Mouse (Mus musculus) neural tube, embryonic 14.5 days (tissue): Measurements from ENCODE around the gene Plekhg1. TPM values are rescaled to one million over a fixed set of nuclear protein-coding genes. Genes with fewer than 3 reads are reported as not detected.
A peak's percentile ranks its signal among the peaks of the same experiment; 100 is the strongest.

Experiments used
- ATAC-seq: fragments of 200-750 bp; cut with Nextera tagmentation; 2 replicates; pipeline ENCODE4 v1.8.0; 2017; ENCODE audit warnings: low read depth, mild to moderate bottlenecking, moderate TSS enrichment, moderate library complexity
- H3K27ac ChIP-seq: fragments of 300-500 bp; sonication (generic); 2 replicates; pipeline ENCODE4 v1.5.1; 2014; ENCODE audit warnings: low read depth, mild to moderate bottlenecking, control low read depth, low read length, moderate library complexity, mixed read lengths
- H3K27me3 ChIP-seq: fragments of 300-500 bp; sonication (generic); 2 replicates; pipeline ENCODE4 v1.6.1; 2014; ENCODE audit warnings: low read length; ENCODE audit not compliant: control insufficient read depth, insufficient read depth
- H3K36me3 ChIP-seq: fragments of 300-500 bp; sonication (generic); 2 replicates; pipeline ENCODE4 v1.6.1; 2014; ENCODE audit warnings: low read length, mixed read lengths; ENCODE audit not compliant: control insufficient read depth, insufficient read depth
- H3K4me1 ChIP-seq: fragments of 300-500 bp; sonication (generic); 2 replicates; pipeline ENCODE4 v1.6.1; 2014; ENCODE audit warnings: low read length; ENCODE audit not compliant: control insufficient read depth, insufficient read depth
- H3K4me2 ChIP-seq: fragments of 300-500 bp; sonication (generic); 2 replicates; pipeline ENCODE4 v1.6.1; 2014; ENCODE audit warnings: mild to moderate bottlenecking, low read depth, low read length, control low read depth
- H3K4me3 ChIP-seq: fragments of 300-500 bp; sonication (generic); 2 replicates; pipeline ENCODE4 v1.5.1; 2014; ENCODE audit warnings: low read depth, low read length, control low read depth, mixed read lengths
- H3K9ac ChIP-seq: fragments of 300-500 bp; sonication (generic); replicated peaks from 2 replicates; pipeline ENCODE4 v1.6.1; 2014; ENCODE audit warnings: low read depth, mild to moderate bottlenecking, control low read depth, low read length, mixed read lengths
- H3K9me3 ChIP-seq: fragments of 300-500 bp; sonication (generic); 2 replicates; pipeline ENCODE4 v1.6.1; 2016; ENCODE audit warnings: low read length; ENCODE audit not compliant: control insufficient read depth
- WGBS: fragments of 180-500 bp; shearing (Covaris S2); extraction: QIAGEN DNeasy Blood & Tissue Kit; methylation state at CpG from one replicate; pipeline ENCODE4 v1.1.7; 2014; 5-methylcytosine and 5-hydroxymethylcytosine counted together
- polyA plus RNA-seq: library from polyadenylated mRNA; unstranded; fragments of >200 nt; fragmentation: Nextera tagmentation; extraction: Ambion mirVana; gene quantifications from 2 replicates; pipeline ENCODE4 v1.2.1, GENCODE M21; 2014

The Plekhg1 gene
- polyA plus RNA-seq, 1 experiment from 2014 or later: 4.4 TPM

DNA sequence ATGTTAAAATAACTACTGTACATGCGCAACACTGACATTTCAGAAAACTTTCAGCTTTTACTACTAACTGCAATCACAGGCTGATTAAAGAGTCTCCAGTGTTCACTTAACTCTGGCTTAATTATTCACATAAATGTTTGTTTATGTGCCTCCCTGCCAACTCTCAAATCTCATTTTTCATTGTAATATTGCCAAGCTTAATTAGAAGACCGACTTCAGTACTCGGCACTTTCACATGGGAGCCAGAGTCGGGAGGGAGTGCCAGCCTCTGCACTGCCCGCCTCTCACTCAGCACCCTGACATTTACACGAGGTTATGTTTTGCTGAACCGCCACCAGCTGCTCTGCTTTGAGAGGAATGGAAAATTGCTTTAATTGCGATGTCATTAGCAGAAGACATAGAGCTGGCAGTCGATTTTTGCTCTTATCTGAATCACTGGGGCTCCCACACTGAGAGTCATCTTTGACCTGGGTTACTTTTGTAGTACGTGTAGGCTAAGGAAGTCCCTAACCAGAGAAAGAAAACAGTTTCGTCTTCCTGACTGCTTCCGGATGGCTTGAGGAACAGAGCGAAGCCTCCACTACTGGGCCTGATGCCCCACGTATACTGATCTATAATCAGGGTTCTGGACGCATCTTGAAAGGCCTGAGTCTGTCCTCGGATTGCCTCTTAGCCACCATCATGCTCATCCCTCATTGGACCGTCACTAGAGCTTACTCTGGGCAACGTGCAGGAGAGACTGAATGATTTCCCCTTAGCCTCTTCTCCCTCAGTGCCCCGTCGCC is 180.4 kb downstream of the Plekhg1 start:
- Histone ChIP-seq H3K27me3 (no peaks in the 10 kb centered on the region), H3K27ac (no peak overlapping the region), H3K9ac (no peak overlapping the region), H3K4me2 (no peak overlapping the region), H3K4me1 (no peaks in the 10 kb centered on the region; the same call in 1 of the 2 replicates), H3K36me3 (no peaks in the 10 kb centered on the region), H3K4me3 (no peak overlapping the region), H3K9me3 (no peaks in the 10 kb centered on the region)
- WGBS: 63% methylated on average over 20 of the region's 20 CpGs
- peak; percentile 90 for ATAC-seq

DNA sequence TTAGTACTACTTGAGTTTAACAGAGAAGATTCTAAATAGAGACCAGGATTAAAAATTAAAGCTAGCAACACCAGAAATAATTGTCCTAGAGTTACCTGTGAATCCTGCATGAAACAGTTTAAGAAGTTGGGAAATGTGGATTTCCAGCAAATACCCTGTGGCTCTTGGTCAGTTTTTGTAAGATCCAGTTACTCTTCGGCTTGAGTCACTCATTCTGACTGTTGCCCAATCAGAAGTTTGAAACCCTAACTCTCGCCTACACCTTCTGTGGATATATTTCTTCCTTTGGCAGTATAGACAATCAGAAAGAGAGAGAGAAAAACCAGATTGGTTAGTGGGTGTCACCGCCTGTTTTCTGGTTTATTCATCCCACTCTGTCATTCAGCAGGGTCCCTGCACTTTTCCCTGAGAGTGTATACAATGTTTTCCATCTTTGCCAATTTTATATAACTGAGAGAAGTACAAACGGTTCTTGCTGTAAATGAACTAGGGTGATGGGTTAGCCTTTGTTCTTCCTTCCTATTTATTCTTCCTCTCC is 187.9 kb downstream of the Plekhg1 start:
- Histone ChIP-seq H3K9ac (no peak overlapping the region), H3K27ac (no peak overlapping the region), H3K4me3 (no peak overlapping the region), H3K9me3 (no peaks in the 10 kb centered on the region), H3K4me2 (no peak overlapping the region), H3K36me3 (no peaks in the 10 kb centered on the region), H3K4me1 (no peaks in the 10 kb centered on the region), H3K27me3 (no peaks in the 10 kb centered on the region)
- ATAC-seq: no peak
- WGBS: 80% methylated on average over 4 of the region's 4 CpGs

DNA sequence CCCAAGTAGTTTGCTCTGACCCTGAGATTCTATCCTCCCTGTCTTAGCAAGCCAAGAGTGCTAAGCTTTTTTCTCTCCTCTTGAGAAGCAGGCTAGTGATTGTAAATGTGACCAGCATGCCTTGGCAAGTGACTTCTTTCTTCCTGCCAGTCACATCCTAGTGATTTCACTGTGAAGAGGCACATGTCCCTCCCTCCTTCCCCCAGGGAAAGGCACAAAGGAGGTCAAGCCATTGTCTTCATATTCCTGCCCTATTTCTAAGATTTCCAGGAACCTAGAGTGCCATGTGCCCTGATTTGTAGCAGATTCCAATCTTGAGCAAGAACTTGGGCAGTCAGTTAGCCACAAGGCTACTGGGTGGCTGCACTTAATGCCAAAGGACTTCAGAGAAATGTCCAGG is 191.7 kb downstream of the Plekhg1 start:
- H3K9me3 ChIP-seq: no peaks in the 10 kb centered on the region
- no peak overlapping the region for H3K4me2 ChIP-seq
- no peak overlapping the region for H3K27ac ChIP-seq
- H3K4me3 ChIP-seq: no peak overlapping the region
- no peaks in the 10 kb centered on the region for H3K36me3 ChIP-seq
- no peak overlapping the region for H3K9ac ChIP-seq
- ATAC-seq: no peak
- H3K4me1 ChIP-seq: no peaks in the 10 kb centered on the region
- H3K27me3 ChIP-seq: no peaks in the 10 kb centered on the region

DNA sequence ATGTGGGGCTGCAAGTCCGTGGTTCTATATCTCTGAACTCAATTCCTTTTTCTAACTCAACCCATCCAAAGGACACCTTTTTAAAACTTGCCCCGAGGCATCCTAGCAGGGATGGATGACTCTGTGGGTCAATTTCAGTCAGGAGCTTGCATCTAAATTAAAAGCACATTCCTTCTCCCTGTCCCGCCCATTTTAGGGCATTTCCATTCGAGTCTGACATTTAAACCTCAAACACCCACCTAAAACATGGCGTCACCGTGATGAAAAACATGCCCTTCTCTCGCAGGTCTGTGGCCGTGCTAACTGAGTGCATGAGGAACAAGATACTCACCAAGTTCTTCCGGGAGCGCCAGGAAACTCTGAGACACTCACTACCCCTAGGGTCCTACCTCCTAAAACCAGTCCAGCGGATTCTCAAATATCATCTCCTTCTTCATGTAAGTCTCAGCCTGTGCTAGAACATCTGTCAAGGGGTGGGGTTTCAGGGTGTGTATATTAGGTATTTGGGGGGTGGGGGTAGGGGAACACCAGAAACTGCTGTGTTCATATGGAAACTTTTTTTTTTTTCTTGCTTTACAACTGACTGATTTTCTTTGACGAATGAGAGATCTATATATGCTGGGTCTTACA is 193.3 kb downstream of the Plekhg1 start:
- Histone ChIP-seq H3K27ac (no peak overlapping the region), H3K4me1 (no peaks in the 10 kb centered on the region), H3K27me3 (no peaks in the 10 kb centered on the region), H3K36me3 (no peaks in the 10 kb centered on the region), H3K4me3 (no peak overlapping the region), H3K4me2 (no peak overlapping the region), H3K9ac (no peak overlapping the region), H3K9me3 (no peaks in the 10 kb centered on the region)
- no peak for ATAC-seq
- WGBS: 83% methylated on average over 12 of the region's 12 CpGs

DNA sequence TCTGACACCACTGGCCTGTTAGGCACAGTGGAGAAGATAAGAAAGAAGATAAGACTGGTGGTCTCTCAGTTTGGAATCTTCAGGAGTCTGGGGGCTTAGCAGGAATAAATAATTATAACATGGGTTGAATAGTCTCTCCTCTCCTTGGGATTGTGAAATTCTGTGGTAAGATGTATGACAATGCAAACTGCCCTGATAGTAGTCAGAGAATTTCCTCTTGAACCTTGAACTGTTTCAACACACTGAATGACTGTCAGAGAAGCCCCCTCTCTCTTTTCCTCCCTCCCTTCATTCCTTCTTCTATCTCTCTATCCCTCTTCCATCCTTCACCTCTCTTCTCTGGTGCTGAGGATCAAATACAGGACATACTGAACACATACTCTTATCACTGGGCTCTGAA is 196.7 kb downstream of the Plekhg1 start:
- no peak for ATAC-seq
- Histone ChIP-seq H3K4me3 (no peak overlapping the region), H3K27me3 (no peaks in the 10 kb centered on the region), H3K4me2 (no peak overlapping the region), H3K9ac (no peak overlapping the region), H3K9me3 (no peaks in the 10 kb centered on the region), H3K36me3 (no peaks in the 10 kb centered on the region), H3K4me1 (no peaks in the 10 kb centered on the region), H3K27ac (no peak overlapping the region)

DNA sequence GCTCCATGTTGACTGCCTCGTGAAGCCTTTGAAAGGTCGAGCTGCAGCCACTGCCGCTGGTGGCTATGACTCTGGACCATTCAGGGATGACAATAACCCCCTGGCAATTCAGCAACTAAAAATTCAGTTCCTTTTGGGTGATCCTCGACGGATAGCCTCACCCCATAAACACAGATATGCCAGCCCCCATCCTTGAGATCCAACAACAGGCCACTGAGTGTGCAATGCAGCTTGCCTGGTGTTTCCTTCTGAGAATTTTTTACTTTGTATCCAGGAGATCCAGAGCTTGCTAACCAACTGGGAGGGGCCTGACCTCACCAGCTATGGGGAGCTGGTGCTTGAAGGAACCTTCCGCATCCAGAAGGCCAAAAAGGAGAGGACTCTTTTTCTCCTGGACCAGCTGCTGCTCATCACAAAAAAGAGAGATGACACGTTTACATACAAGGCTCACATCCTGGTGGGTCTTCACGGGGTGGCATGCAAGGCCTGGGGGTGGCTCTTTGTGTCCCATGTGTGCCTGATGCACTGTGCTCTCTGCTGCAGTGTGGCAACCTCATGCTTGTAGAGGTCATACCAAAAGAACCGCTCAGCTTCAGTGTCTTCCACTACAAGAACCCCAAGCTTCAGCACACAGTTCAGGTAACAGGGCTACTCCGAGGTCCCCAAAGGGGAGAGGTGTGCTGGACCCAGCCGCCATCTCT is 199.9 kb downstream of the Plekhg1 start:
- no peak for ATAC-seq
- Histone ChIP-seq H3K27me3 (no peaks in the 10 kb centered on the region), H3K9me3 (no peaks in the 10 kb centered on the region), H3K4me3 (no peak overlapping the region), H3K4me1 (no peaks in the 10 kb centered on the region), H3K9ac (no peak overlapping the region), H3K27ac (no peak overlapping the region), H3K36me3 (no peaks in the 10 kb centered on the region), H3K4me2 (no peak overlapping the region)
- 91% methylated on average over 11 of the region's 11 CpGs for WGBS

DNA sequence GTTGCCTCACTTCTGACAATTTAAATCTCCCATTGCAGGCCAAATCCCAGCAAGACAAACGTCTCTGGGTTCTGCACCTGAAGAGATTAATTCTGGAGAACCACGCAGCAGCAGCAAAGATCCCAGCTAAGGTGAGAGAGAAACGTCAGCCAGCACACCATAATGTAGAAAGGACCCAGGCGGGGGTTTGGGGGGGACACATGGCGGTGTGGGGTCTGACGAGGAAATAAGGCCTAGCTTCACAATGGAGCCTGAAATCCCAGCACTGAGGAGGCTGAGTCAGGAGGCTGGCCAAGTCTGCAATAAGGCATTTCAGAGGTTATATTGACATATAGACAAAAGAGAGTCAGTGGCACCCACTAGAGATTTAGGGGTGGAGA is 200.4 kb downstream of the Plekhg1 start:
- Histone ChIP-seq H3K27me3 (no peaks in the 10 kb centered on the region), H3K9me3 (no peaks in the 10 kb centered on the region), H3K36me3 (no peaks in the 10 kb centered on the region), H3K4me3 (no peak overlapping the region), H3K4me1 (no peaks in the 10 kb centered on the region), H3K4me2 (no peak overlapping the region), H3K27ac (no peak overlapping the region), H3K9ac (no peak overlapping the region)
- WGBS: 87% methylated on average over 6 of the region's 6 CpGs
- no peak for ATAC-seq

DNA sequence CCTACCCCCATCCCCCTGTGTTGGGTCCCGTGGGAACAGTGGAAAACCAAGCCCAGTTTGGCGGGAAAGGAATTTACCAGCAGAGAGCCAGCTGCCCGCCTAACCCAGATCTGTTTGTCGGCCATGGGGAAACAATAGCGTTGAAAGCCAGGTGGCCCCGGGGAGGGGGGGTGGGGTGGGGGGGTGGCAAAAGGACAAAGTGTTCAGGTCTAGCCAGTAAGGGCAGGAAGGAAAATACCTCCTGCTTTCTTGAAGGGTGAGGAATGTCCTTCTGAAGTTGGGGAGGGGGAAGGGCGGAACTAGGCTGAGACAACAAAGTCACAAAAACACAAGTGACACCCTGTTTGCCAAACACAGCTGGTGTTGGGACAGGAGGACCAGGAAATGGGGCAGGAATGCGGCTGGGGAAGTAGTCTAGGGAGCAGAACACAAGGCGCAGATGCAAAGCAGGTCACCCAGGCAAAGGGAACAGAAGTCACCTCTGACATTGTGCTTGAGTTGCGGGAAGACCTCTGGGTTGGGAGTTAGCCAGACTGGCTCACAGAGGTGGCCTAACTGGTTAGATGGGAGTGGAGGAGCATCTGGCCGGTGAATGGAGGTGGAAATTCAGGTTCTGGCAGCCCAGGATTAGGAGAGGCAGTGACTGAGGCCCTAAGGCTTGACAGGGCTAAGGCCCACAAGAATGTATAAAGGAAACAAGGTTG is 201.0 kb downstream of the Plekhg1 start:
- ATAC-seq: no peak
- H3K4me1 ChIP-seq: no peaks in the 10 kb centered on the region
- WGBS: 38% methylated on average over 11 of the region's 11 CpGs
- H3K36me3 ChIP-seq: no peaks in the 10 kb centered on the region
- H3K4me3 ChIP-seq: no peak overlapping the region
- no peak overlapping the region for H3K4me2 ChIP-seq
- H3K9me3 ChIP-seq: no peaks in the 10 kb centered on the region
- H3K27ac ChIP-seq: no peak overlapping the region
- no peaks in the 10 kb centered on the region for H3K27me3 ChIP-seq
- H3K9ac ChIP-seq: no peak overlapping the region
